Mouse (Mus musculus) ES-Bruce4 (cell line): Measurements from ENCODE around the gene Foxa1. TPM values are rescaled to one million over a fixed set of nuclear protein-coding genes. Genes with fewer than 3 reads are reported as not detected.

Experiments used
- H3K27ac ChIP-seq: 2 replicates; pipeline ENCODE4 v1.5.1; 2012; ENCODE audit warnings: low read length, inconsistent platforms; ENCODE audit not compliant: insufficient read depth
- H3K27me3 ChIP-seq: 2 replicates; pipeline ENCODE4 v1.6.1; 2012; ENCODE audit warnings: mild to moderate bottlenecking, low read length, inconsistent platforms; ENCODE audit not compliant: control insufficient read depth, poor library complexity, insufficient read depth, severe bottlenecking
- H3K36me3 ChIP-seq: 2 replicates; pipeline ENCODE4 v1.6.1; 2012; ENCODE audit warnings: inconsistent platforms, mild to moderate bottlenecking, low read length, moderate library complexity; ENCODE audit not compliant: control insufficient read depth, poor library complexity, insufficient read depth, severe bottlenecking
- H3K4me1 ChIP-seq: one replicate; pipeline ENCODE4 v1.8.1; 2011; ENCODE audit warnings: low read length; ENCODE audit not compliant: control insufficient read depth, insufficient read depth
- H3K4me3 ChIP-seq: 2 replicates; pipeline ENCODE4 v1.5.1; 2011; ENCODE audit warnings: low read depth, mild to moderate bottlenecking, low read length
- H3K9ac ChIP-seq: 2 replicates; pipeline ENCODE4 v1.6.1; 2012; ENCODE audit warnings: low read depth, mild to moderate bottlenecking, inconsistent platforms; ENCODE audit not compliant: poor library complexity, severe bottlenecking
- H3K9me3 ChIP-seq: replicated peaks from 2 replicates; pipeline ENCODE4 v1.6.1; 2012; ENCODE audit warnings: mild to moderate bottlenecking, low read length, inconsistent platforms; ENCODE audit not compliant: control insufficient read depth, poor library complexity, insufficient read depth, severe bottlenecking
- CTCF ChIP-seq: IDR thresholded peaks from one replicate; pipeline ENCODE4 v1.8.1; 2011; ENCODE audit warnings: low read depth, low read length
- EP300 ChIP-seq: IDR thresholded peaks from 2 replicates; pipeline ENCODE4 v1.6.1; 2011; ENCODE audit warnings: low read depth, low read length; ENCODE audit not compliant: insufficient read depth
- POLR2A ChIP-seq: IDR thresholded peaks from one replicate; pipeline ENCODE4 v1.8.1; 2011; ENCODE audit warnings: low read length; ENCODE audit not compliant: insufficient read depth
- polyA plus RNA-seq: library from polyadenylated mRNA; stranded (reverse); fragments of >200 nt; gene quantifications from 2 replicates; pipeline ENCODE4 v1.2.4, GENCODE M21; 2011; ENCODE audit warnings: low read depth; ENCODE audit not compliant: missing spikeins, insufficient read depth, insufficient read length

The Foxa1 gene
- polyA plus RNA-seq, 1 experiment, result 0.85 TPM

- Histone ChIP-seq H3K4me3 (peak overlapping the region; percentile 47), H3K36me3 (no peaks in the 10 kb centered on the region), H3K9me3 (no peaks in the 10 kb centered on the region), H3K27ac (no peak overlapping the region), H3K9ac (0 out of 2 replicates have a peak overlapping the region, but pooled peaks have one; percentile 26), H3K27me3 (peaks cover 46% of the 10 kb centered on the region), H3K4me1 (no peaks in the 10 kb centered on the region)
- no peak for TF ChIP-seq POLR2A
- no peak for TF ChIP-seq EP300
- no peak for TF ChIP-seq CTCF
These were observed 3.7 kb downstream of the Foxa1 start for GRCm38 (mm10) chr12:57542746-57543626.

GRCm38 (mm10) chr12:57541931-57542745, 4.6 kb downstream of the Foxa1 start:
- no peaks in the 10 kb centered on the region for H3K9me3 ChIP-seq
- peaks cover 41% of the 10 kb centered on the region for H3K27me3 ChIP-seq
- no peak overlapping the region for H3K27ac ChIP-seq
- H3K9ac ChIP-seq, result 0 out of 2 replicates have a peak overlapping the region, but pooled peaks have one; percentile 26
- peak overlapping the region; percentile 47 for H3K4me3 ChIP-seq
- no peaks in the 10 kb centered on the region for H3K36me3 ChIP-seq
- TF ChIP-seq CTCF, result peak; percentile 67
- TF ChIP-seq EP300, result no peak
- TF ChIP-seq POLR2A, result no peak
- H3K4me1 ChIP-seq, result no peaks in the 10 kb centered on the region

- Histone ChIP-seq H3K9ac (no peak overlapping the region), H3K4me1 (no peaks in the 10 kb centered on the region), H3K9me3 (no peaks in the 10 kb centered on the region), H3K4me3 (no peak overlapping the region), H3K27me3 (peaks cover 41% of the 10 kb centered on the region), H3K36me3 (no peaks in the 10 kb centered on the region), H3K27ac (no peak overlapping the region)
- no peak for TF ChIP-seq CTCF
- TF ChIP-seq EP300, result no peak
- TF ChIP-seq POLR2A, result no peak
These were observed 5.6 kb downstream of the Foxa1 start for GRCm38 (mm10) chr12:57541118-57541517.

GRCm38 (mm10) chr12:57539551-57539985, 7.1 kb downstream of the Foxa1 start:
- H3K36me3 ChIP-seq, result no peaks in the 10 kb centered on the region
- no peak overlapping the region for H3K9ac ChIP-seq
- TF ChIP-seq POLR2A (no peak), EP300 (no peak), CTCF (no peak)
- no peak overlapping the region for H3K27ac ChIP-seq
- no peaks in the 10 kb centered on the region for H3K9me3 ChIP-seq
- no peaks in the 10 kb centered on the region for H3K4me1 ChIP-seq
- peaks cover 38% of the 10 kb centered on the region for H3K27me3 ChIP-seq
- no peak overlapping the region for H3K4me3 ChIP-seq

- TF ChIP-seq EP300 (no peak), POLR2A (no peak), CTCF (no peak)
- Histone ChIP-seq H3K36me3 (no peaks in the 10 kb centered on the region), H3K4me1 (no peaks in the 10 kb centered on the region), H3K9ac (peak overlapping the region; percentile 38), H3K27ac (no peak overlapping the region), H3K4me3 (peak overlapping the region; percentile 50), H3K27me3 (peaks cover 39% of the 10 kb centered on the region), H3K9me3 (no peaks in the 10 kb centered on the region)
These were observed 7.8 kb downstream of the Foxa1 start for GRCm38 (mm10) chr12:57538588-57539550.
